Mouse (Mus musculus) intestine, postnatal 0 days (tissue): ENCODE data around the gene Pgf. TPM values are rescaled to one million over a fixed set of nuclear protein-coding genes. Genes with fewer than 3 reads are reported as not detected.

Experiments used
- ATAC-seq: fragments of 200-750 bp; cut with Nextera tagmentation; 2 replicates; pipeline ENCODE4 v1.8.0; 2017; ENCODE audit warnings: mild to moderate bottlenecking, moderate TSS enrichment, moderate library complexity
- H3K27ac ChIP-seq: fragments of 300-500 bp; sonication (generic); 2 replicates; pipeline ENCODE4 v1.5.1; 2014; ENCODE audit warnings: mild to moderate bottlenecking, low read depth, low read length, moderate library complexity
- H3K27me3 ChIP-seq: fragments of 300-500 bp; sonication (generic); replicated peaks from 2 replicates; pipeline ENCODE4 v1.6.1; 2014; ENCODE audit warnings: low read length, mixed read lengths; ENCODE audit not compliant: control insufficient read depth, insufficient read depth
- H3K36me3 ChIP-seq: fragments of 300-500 bp; sonication (generic); 2 replicates; pipeline ENCODE4 v1.6.1; 2014; ENCODE audit warnings: mild to moderate bottlenecking, moderate library complexity; ENCODE audit not compliant: control insufficient read depth, insufficient read depth
- H3K4me1 ChIP-seq: fragments of 300-500 bp; sonication (generic); replicated peaks from 2 replicates; pipeline ENCODE4 v1.6.1; 2014; ENCODE audit warnings: antibody characterized with exemption, low read length, mixed read lengths; ENCODE audit not compliant: control insufficient read depth, insufficient read depth
- H3K4me2 ChIP-seq: fragments of 300-500 bp; sonication (generic); replicated peaks from 2 replicates; pipeline ENCODE4 v1.6.1; 2014; ENCODE audit warnings: low read depth, mild to moderate bottlenecking, moderate library complexity
- H3K4me3 ChIP-seq: fragments of 300-500 bp; sonication (generic); 2 replicates; pipeline ENCODE4 v1.5.1; 2014; ENCODE audit warnings: low read depth, low read length
- H3K9ac ChIP-seq: fragments of 300-500 bp; sonication (generic); 2 replicates; pipeline ENCODE4 v1.6.1; 2014; ENCODE audit warnings: mild to moderate bottlenecking, low read depth, low read length
- H3K9me3 ChIP-seq: fragments of 300-500 bp; sonication (generic); 2 replicates; pipeline ENCODE4 v1.6.1; 2016; ENCODE audit warnings: mixed run types; ENCODE audit not compliant: control insufficient read depth
- CTCF ChIP-seq: sonication (generic); IDR thresholded peaks from 2 replicates; pipeline ENCODE4 v1.5.1; 2016; ENCODE audit warnings: low read depth, mild to moderate bottlenecking, control low read depth, antibody characterized with exemption, moderate library complexity
- WGBS: fragments of 180-500 bp; shearing (Covaris S2); extraction: QIAGEN DNeasy Blood & Tissue Kit; methylation state at CpG from one replicate; pipeline ENCODE4 v1.1.7; 2014; 5-methylcytosine and 5-hydroxymethylcytosine counted together
- polyA plus RNA-seq: library from polyadenylated mRNA; unstranded; fragments of >200 nt; fragmentation: Nextera tagmentation; extraction: Ambion mirVana; gene quantifications from 2 replicates; pipeline ENCODE4 v1.2.1, GENCODE M21; 2015

Gene Pgf
- polyA plus RNA-seq, 1 experiment from 2014 or later, result 3.9 TPM

DNA sequence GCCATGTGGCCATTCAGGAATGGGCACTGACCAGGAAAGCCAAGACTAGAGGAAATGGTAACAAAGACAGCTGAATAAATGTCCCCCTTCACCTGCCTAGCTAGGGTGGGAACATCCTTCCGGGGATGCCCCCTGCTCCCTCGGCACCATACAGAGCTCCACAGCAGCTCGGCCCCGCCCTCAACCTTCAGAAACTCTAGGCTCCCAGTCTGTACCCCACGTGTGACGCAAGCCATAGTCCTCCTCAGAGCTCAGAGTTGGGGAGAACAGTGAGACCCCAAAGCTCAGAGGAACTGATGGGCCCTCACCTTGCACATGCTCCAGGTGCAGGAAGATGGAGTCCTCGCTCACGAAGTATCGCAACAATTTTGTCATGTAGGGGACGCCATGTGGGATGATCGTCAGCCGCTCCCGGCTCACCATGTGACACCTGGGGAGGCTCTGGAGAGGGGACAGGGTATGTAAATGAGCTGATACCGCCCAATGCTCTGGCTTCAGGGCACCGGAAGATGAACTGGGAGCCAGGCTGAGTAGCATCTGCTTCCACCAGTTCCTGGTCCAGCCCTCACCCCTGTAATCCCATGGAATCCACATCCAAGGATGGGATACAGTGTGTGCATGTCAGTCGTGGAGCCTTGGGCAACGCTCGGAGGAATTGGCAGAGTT is 37.4 kb downstream of the Pgf start:
- H3K4me1 ChIP-seq, result no peaks in the 10 kb centered on the region
- H3K27me3 ChIP-seq, result no peaks in the 10 kb centered on the region
- no peak overlapping the region for H3K4me3 ChIP-seq
- no peaks in the 10 kb centered on the region for H3K9me3 ChIP-seq
- no peaks in the 10 kb centered on the region for H3K36me3 ChIP-seq
- no peak for ATAC-seq
- no peak overlapping the region for H3K9ac ChIP-seq
- 48% methylated on average over 18 of the region's 18 CpGs for WGBS
- H3K4me2 ChIP-seq, result no peak overlapping the region
- H3K27ac ChIP-seq, result no peak overlapping the region
- TF ChIP-seq CTCF, result no peak

DNA sequence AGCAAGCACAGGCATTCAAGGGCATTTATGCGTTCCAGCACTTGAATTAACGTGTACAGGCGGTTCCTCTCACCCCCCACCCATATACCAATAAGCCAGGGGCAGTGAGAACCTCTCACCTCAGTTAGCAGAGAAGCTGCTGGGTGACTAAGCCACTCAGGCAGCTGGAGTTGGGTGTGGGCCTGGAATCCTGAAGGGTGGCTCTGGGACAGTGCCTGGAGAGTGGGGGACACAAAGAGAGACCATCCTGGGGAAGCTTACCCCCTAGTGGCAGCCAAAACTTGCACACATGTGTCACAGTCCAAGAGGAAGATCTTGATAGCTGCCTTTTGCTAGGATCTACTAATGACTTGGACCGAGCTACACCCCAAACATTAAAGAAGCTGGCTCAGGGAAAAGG is 41.0 kb downstream of the Pgf start:
- ATAC-seq, result no peak
- Histone ChIP-seq H3K9me3 (no peaks in the 10 kb centered on the region), H3K4me2 (no peak overlapping the region), H3K27me3 (no peaks in the 10 kb centered on the region), H3K4me3 (no peak overlapping the region), H3K9ac (no peak overlapping the region), H3K36me3 (peaks cover 27% of the 10 kb centered on the region), H3K27ac (no peak overlapping the region), H3K4me1 (no peaks in the 10 kb centered on the region)
- WGBS, result 73% methylated on average over 4 of the region's 4 CpGs
- peak; percentile 33; the same call in 1 of the 2 replicates for TF ChIP-seq CTCF

DNA sequence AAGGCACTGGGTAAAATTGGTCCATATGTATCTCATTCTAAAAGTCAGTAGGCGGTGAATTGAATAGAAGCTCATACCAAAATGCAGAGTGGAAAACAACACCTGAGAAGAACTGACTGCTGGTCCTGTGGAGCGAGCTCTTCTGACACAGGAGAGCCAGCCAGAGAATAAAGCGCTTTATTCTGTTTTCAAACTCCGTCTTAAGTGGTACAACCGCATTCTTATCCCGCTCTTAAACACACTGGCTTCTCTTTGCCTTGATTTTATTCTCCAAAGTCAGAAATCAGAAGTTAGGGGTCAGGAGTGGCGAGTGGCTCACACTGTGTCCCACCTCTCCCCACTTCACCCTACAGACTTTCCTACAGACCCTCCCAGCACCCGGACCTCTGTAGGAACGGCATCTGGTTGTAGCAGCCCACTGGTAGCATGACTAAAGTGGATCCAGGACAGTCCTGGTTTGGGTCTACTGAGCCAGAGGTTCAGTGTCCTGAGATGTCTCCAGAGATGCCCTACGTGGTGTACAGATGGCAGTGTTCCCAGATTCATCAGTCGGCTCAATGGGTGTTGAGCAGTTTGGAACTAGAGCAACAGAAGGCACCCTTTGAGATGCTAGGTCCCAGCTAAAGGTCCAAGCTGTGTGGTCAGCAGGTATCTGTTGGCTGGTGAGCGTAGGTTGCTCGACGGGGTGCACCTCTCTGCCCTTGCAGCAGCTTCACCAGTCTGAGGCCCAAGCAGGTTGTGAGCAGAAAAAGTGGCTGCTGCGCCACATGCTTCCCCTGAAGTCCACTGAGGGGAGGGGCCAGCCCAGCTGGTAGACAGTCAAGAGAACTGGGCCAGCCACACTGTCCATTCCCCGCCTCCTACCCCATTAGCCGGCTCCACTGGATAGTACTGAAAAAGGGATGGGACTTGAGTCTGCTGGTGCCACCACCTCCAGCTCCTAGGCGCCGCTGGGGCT is 41.8 kb downstream of the Pgf start:
- ATAC-seq, result no peak
- 73% methylated on average over 19 of the region's 19 CpGs for WGBS
- no peaks in the 10 kb centered on the region for H3K4me1 ChIP-seq

DNA sequence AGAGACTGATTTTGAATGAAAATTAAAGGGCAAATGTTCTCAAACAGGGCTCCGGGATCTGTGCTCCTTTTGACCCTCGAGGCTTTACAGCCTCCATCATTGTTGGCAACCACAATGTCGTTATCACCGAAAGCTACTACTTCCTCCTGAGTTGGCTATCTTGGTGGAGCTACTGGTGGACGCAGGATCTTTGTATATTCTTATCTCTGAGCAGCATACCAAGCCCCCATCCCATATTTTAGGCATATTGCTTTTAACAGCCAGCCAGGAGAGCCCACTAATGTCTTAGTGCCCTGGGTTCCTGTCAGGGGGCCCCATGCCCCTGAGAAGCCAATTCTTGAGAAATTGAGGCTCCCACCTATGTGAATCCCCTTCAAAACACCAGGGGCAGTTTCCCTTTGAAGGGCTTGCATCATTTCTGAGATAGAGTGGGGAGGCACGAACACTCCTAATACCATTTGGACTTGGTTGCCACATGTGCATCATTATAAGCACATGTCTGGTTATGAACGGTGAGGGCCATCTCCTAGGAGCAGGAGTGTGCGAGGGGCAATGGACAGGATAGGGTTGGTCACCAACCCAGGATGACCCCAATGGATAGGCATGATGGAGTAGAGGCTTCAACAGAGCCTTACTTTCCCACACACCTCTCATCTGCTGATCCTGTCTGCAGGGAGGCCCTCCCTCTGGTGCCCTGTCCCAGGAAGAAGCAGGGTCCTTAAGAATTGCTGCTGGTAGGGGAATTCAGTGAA is 43.4 kb downstream of the Pgf start:
- no peak overlapping the region for H3K4me2 ChIP-seq
- WGBS, result 84% methylated on average over 8 of the region's 8 CpGs
- H3K9ac ChIP-seq, result no peak overlapping the region
- no peaks in the 10 kb centered on the region for H3K4me1 ChIP-seq
- TF ChIP-seq CTCF, result no peak
- H3K9me3 ChIP-seq, result no peaks in the 10 kb centered on the region
- no peak overlapping the region for H3K4me3 ChIP-seq
- no peaks in the 10 kb centered on the region for H3K27me3 ChIP-seq
- no peak for ATAC-seq
- H3K36me3 ChIP-seq, result peaks cover 51% of the 10 kb centered on the region
- H3K27ac ChIP-seq, result no peak overlapping the region

More for the DNA sequence above, 41.8 kb downstream of the Pgf start:
- H3K9ac ChIP-seq, result no peak overlapping the region
- H3K4me3 ChIP-seq, result no peak overlapping the region
- H3K27me3 ChIP-seq, result no peaks in the 10 kb centered on the region
- H3K36me3 ChIP-seq, result peaks cover 35% of the 10 kb centered on the region
- no peak overlapping the region for H3K27ac ChIP-seq
- no peaks in the 10 kb centered on the region for H3K9me3 ChIP-seq
- no peak overlapping the region for H3K4me2 ChIP-seq
- no peak for TF ChIP-seq CTCF

DNA sequence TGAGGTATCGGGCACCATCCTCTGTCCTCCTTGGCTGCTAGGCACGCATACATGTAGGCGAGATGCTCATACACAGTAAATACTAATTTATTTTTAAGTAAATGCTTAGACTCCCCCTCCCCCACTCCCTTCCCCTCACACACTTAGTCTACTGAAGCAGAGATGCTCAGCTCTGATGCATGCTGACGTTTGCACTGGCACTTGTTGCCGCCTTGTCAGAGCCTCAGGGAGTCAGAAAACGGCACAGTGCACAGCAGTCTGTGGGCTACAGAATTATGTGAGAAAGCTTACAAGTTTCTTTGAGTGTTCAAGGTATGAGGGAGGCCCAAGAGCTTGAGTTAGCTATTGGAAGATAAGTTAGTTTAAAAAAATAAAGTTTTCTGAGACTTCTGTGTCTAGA is 46.2 kb downstream of the Pgf start:
- H3K27me3 ChIP-seq, result no peaks in the 10 kb centered on the region
- no peaks in the 10 kb centered on the region for H3K9me3 ChIP-seq
- peaks cover 61% of the 10 kb centered on the region for H3K36me3 ChIP-seq
- no peak overlapping the region for H3K27ac ChIP-seq
- WGBS, result 92% methylated on average over 6 of the region's 6 CpGs
- no peak overlapping the region for H3K9ac ChIP-seq
- no peak overlapping the region for H3K4me3 ChIP-seq
- no peak for ATAC-seq
- TF ChIP-seq CTCF, result no peak
- no peak overlapping the region for H3K4me2 ChIP-seq
- 0 out of 2 replicates have a peak, but pooled peaks cover 1% of the 10 kb centered on the region for H3K4me1 ChIP-seq
